Mouse (Mus musculus) stomach, postnatal 0 days (tissue): ENCODE results near the gene Nmur1. TPM values are rescaled to one million over a fixed set of nuclear protein-coding genes. Genes with fewer than 3 reads are reported as not detected.
"Not testable (repeated sequence)": the region's sequence is repeated elsewhere in the genome, so short reads cannot be mapped to it uniquely, and the experiment has no call there.

Experiments
- ATAC-seq: fragments of 200-750 bp; cut with Nextera tagmentation; 2 replicates; pipeline ENCODE4 v1.8.0; 2017; ENCODE audit not compliant: low FRiP score, low TSS enrichment
- DNase-seq: peaks from one replicate; pipeline ENCODE4 v3.0.0-alpha.2; 2016; ENCODE audit warnings: low spot score
- H3K27ac ChIP-seq: fragments of 300-500 bp; sonication (generic); replicated peaks from 2 replicates; pipeline ENCODE4 v1.5.1; 2014; ENCODE audit warnings: mild to moderate bottlenecking, control low read depth
- H3K27me3 ChIP-seq: fragments of 300-500 bp; sonication (generic); 2 replicates; pipeline ENCODE4 v1.6.1; 2014; ENCODE audit warnings: low read length; ENCODE audit not compliant: control insufficient read depth, insufficient read depth
- H3K36me3 ChIP-seq: fragments of 300-500 bp; sonication (generic); 2 replicates; pipeline ENCODE4 v1.6.1; 2014; ENCODE audit warnings: low read length, mixed read lengths; ENCODE audit not compliant: control insufficient read depth, insufficient read depth
- H3K4me1 ChIP-seq: fragments of 300-500 bp; sonication (generic); replicated peaks from 2 replicates; pipeline ENCODE4 v1.6.1; 2014; ENCODE audit warnings: antibody characterized with exemption; ENCODE audit not compliant: control insufficient read depth, insufficient read depth
- H3K4me2 ChIP-seq: fragments of 300-500 bp; sonication (generic); replicated peaks from 2 replicates; pipeline ENCODE4 v1.6.1; 2014; ENCODE audit warnings: low read depth, mild to moderate bottlenecking, control low read depth, moderate library complexity
- H3K4me3 ChIP-seq: fragments of 300-500 bp; sonication (generic); 2 replicates; pipeline ENCODE4 v1.5.1; 2014; ENCODE audit warnings: low read depth, low read length, control low read depth
- H3K9ac ChIP-seq: fragments of 300-500 bp; sonication (generic); 2 replicates; pipeline ENCODE4 v1.6.1; 2014; ENCODE audit warnings: mild to moderate bottlenecking, low read length, control low read depth, mixed read lengths
- H3K9me3 ChIP-seq: fragments of 300-500 bp; sonication (generic); 2 replicates; pipeline ENCODE4 v1.6.1; 2016; ENCODE audit warnings: low read length; ENCODE audit not compliant: control insufficient read depth
- CTCF ChIP-seq: IDR thresholded peaks from 2 replicates; pipeline ENCODE4 v1.5.1; 2016; ENCODE audit warnings: antibody characterized with exemption, low read depth, mild to moderate bottlenecking, moderate library complexity
- EP300 ChIP-seq: optimal IDR thresholded peaks from 2 replicates; pipeline ENCODE3; 2016; ENCODE audit warnings: antibody characterized with exemption
- WGBS: fragments of 180-500 bp; shearing (Covaris S2); extraction: QIAGEN DNeasy Blood & Tissue Kit; methylation state at CpG from one replicate; pipeline ENCODE4 v1.1.7; 2014; 5-methylcytosine and 5-hydroxymethylcytosine counted together
- polyA plus RNA-seq: library from polyadenylated mRNA; unstranded; fragments of >200 nt; fragmentation: Nextera tagmentation; extraction: Ambion mirVana; gene quantifications from 2 replicates; pipeline ENCODE4 v1.2.1, GENCODE M21; 2015

Gene Nmur1
- polyA plus RNA-seq, 1 experiment from 2014 or later: 0.56 TPM

GRCm38 (mm10) chr1:86345069-86345468, 81.0 kb downstream of the Nmur1 start:
- ATAC-seq (no peak), DNase-seq (no peak)
- Histone ChIP-seq H3K9ac (no peak overlapping the region), H3K4me3 (no peak overlapping the region), H3K27me3 (no peaks in the 10 kb centered on the region), H3K4me1 (no peaks in the 10 kb centered on the region), H3K36me3 (peaks cover 12% of the 10 kb centered on the region; the same call in 1 of the 2 replicates), H3K9me3 (no peaks in the 10 kb centered on the region), H3K27ac (no peak overlapping the region), H3K4me2 (no peak overlapping the region)
- no peak for TF ChIP-seq EP300
- no peak for TF ChIP-seq CTCF
- WGBS: 77% methylated on average over 4 of the region's 4 CpGs

GRCm38 (mm10) chr1:86343969-86344861, 81.8 kb downstream of the Nmur1 start:
- peaks cover 5% of the 10 kb centered on the region; the same call in 1 of the 2 replicates for H3K36me3 ChIP-seq
- no peak overlapping the region for H3K9ac ChIP-seq
- H3K27me3 ChIP-seq: no peaks in the 10 kb centered on the region
- H3K4me2 ChIP-seq: no peak overlapping the region
- H3K4me3 ChIP-seq: no peak overlapping the region
- H3K4me1 ChIP-seq: no peaks in the 10 kb centered on the region
- 31% methylated on average over 4 of the region's 4 CpGs for WGBS
- no peaks in the 10 kb centered on the region for H3K9me3 ChIP-seq
- DNase-seq (no peak), ATAC-seq (no peak)
- no peak overlapping the region for H3K27ac ChIP-seq
- no peak for TF ChIP-seq CTCF
- TF ChIP-seq EP300: no peak

- H3K9me3 ChIP-seq: no peaks in the 10 kb centered on the region
- no peak overlapping the region for H3K4me3 ChIP-seq
- H3K4me1 ChIP-seq: no peaks in the 10 kb centered on the region
- peaks cover 4% of the 10 kb centered on the region; the same call in 1 of the 2 replicates for H3K36me3 ChIP-seq
- ATAC-seq (no peak), DNase-seq (no peak)
- no peaks in the 10 kb centered on the region for H3K27me3 ChIP-seq
- TF ChIP-seq EP300: no peak
- no peak overlapping the region for H3K27ac ChIP-seq
- no peak overlapping the region for H3K4me2 ChIP-seq
- 81% methylated on average over 1 of the region's 1 CpGs for WGBS
- H3K9ac ChIP-seq: no peak overlapping the region
Observed at GRCm38 (mm10) chr1:86343087-86343645, 82.9 kb downstream of the Nmur1 start.

GRCm38 (mm10) chr1:86342371-86342770, 83.7 kb downstream of the Nmur1 start:
- H3K9ac ChIP-seq: no peak overlapping the region
- 83% methylated on average over 2 of the region's 2 CpGs for WGBS
- ATAC-seq (no peak), DNase-seq (no peak)
- no peaks in the 10 kb centered on the region for H3K9me3 ChIP-seq
- H3K4me2 ChIP-seq: no peak overlapping the region
- H3K36me3 ChIP-seq: no peaks in the 10 kb centered on the region; the same call in 1 of the 2 replicates
- no peak overlapping the region for H3K27ac ChIP-seq
- no peaks in the 10 kb centered on the region for H3K4me1 ChIP-seq
- no peaks in the 10 kb centered on the region for H3K27me3 ChIP-seq
- no peak overlapping the region for H3K4me3 ChIP-seq
- TF ChIP-seq CTCF: no peak
- no peak for TF ChIP-seq EP300

GRCm38 (mm10) chr1:86341096-86341495, 84.9 kb downstream of the Nmur1 start:
- 89% methylated on average over 2 of the region's 2 CpGs for WGBS
- not testable (repeated sequence) for H3K4me1 ChIP-seq, H3K27me3 ChIP-seq

More at GRCm38 (mm10) chr1:86341096-86341495, 84.9 kb downstream of the Nmur1 start:
- ATAC-seq, DNase-seq, H3K36me3 ChIP-seq, H3K4me2 ChIP-seq, H3K27ac ChIP-seq, H3K4me3 ChIP-seq, H3K9me3 ChIP-seq, H3K9ac ChIP-seq: not testable (repeated sequence)
- TF ChIP-seq CTCF: peak; percentile 18; the same call in 1 of the 2 replicates
